Mouse (Mus musculus) splenic B cell, adult 2 months (primary cell): ENCODE results near the gene Tmem30b.
A peak's percentile ranks its signal among the peaks of the same experiment; 100 is the strongest.
"Not testable (repeated sequence)": the region's sequence is repeated elsewhere in the genome, so short reads cannot be mapped to it uniquely, and the experiment has no call there.

Experiments
- DNase-seq: peaks from one replicate; pipeline ENCODE4 v3.0.0-alpha.2; 2011; ENCODE audit warnings: low read depth, low spot score
- H3K27me3 ChIP-seq: 2 replicates; pipeline ENCODE4 v1.6.1; 2012; ENCODE audit warnings: mild to moderate bottlenecking, low read length, moderate library complexity, mixed read lengths; ENCODE audit not compliant: control insufficient read depth, poor library complexity, insufficient read depth, severe bottlenecking
- H3K36me3 ChIP-seq: 2 replicates; pipeline ENCODE4 v1.6.1; 2012; ENCODE audit warnings: mild to moderate bottlenecking, low read length, moderate library complexity, mixed read lengths; ENCODE audit not compliant: control insufficient read depth, poor library complexity, insufficient read depth, severe bottlenecking

Gene Tmem30b

GRCm38 (mm10) chr12:73539151-73539550 lies 7.0 kb downstream of the Tmem30b start:
- Histone ChIP-seq H3K27me3 (no peaks in the 10 kb centered on the region), H3K36me3 (no peaks in the 10 kb centered on the region)
- no peak for DNase-seq

GRCm38 (mm10) chr12:73538139-73538508 lies 8.1 kb downstream of the Tmem30b start:
- DNase-seq: not testable (repeated sequence)

GRCm38 (mm10) chr12:73537499-73538138 lies 8.6 kb downstream of the Tmem30b start:
- Histone ChIP-seq H3K36me3 (no peaks in the 10 kb centered on the region), H3K27me3 (no peaks in the 10 kb centered on the region)
- DNase-seq: no peak

More at GRCm38 (mm10) chr12:73538139-73538508, 8.1 kb downstream of the Tmem30b start:
- H3K36me3 ChIP-seq, H3K27me3 ChIP-seq: not testable (repeated sequence)

- peak; percentile 59 for DNase-seq
- H3K27me3 ChIP-seq: no peaks in the 10 kb centered on the region
Observed at GRCm38 (mm10) chr12:73534591-73534990, 11.6 kb downstream of the Tmem30b start.

GRCm38 (mm10) chr12:73531889-73532479 lies 14.2 kb downstream of the Tmem30b start:
- H3K36me3 ChIP-seq: no peaks in the 10 kb centered on the region
- DNase-seq: no peak
- H3K27me3 ChIP-seq: no peaks in the 10 kb centered on the region

More at GRCm38 (mm10) chr12:73534591-73534990, 11.6 kb downstream of the Tmem30b start:
- no peaks in the 10 kb centered on the region for H3K36me3 ChIP-seq

GRCm38 (mm10) chr12:73529590-73529989 lies 16.6 kb downstream of the Tmem30b start:
- H3K36me3 ChIP-seq: no peaks in the 10 kb centered on the region
- H3K27me3 ChIP-seq: no peaks in the 10 kb centered on the region
- DNase-seq: no peak

GRCm38 (mm10) chr12:73529131-73529530 lies 17.1 kb downstream of the Tmem30b start:
- H3K36me3 ChIP-seq: no peaks in the 10 kb centered on the region
- H3K27me3 ChIP-seq: no peaks in the 10 kb centered on the region
- DNase-seq: no peak

- DNase-seq, H3K36me3 ChIP-seq, H3K27me3 ChIP-seq: not testable (repeated sequence)
Observed at GRCm38 (mm10) chr12:73528142-73528541, 18.1 kb downstream of the Tmem30b start.

GRCm38 (mm10) chr12:73525254-73525885 lies 20.8 kb downstream of the Tmem30b start:
- no peak for DNase-seq
- H3K27me3 ChIP-seq: no peaks in the 10 kb centered on the region
- no peaks in the 10 kb centered on the region for H3K36me3 ChIP-seq

- Histone ChIP-seq H3K27me3 (no peaks in the 10 kb centered on the region), H3K36me3 (no peaks in the 10 kb centered on the region)
Observed at GRCm38 (mm10) chr12:73523066-73523465, 23.1 kb downstream of the Tmem30b start.

GRCm38 (mm10) chr12:73521944-73522343 lies 24.2 kb downstream of the Tmem30b start:
- no peak for DNase-seq
- Histone ChIP-seq H3K27me3 (no peaks in the 10 kb centered on the region), H3K36me3 (no peaks in the 10 kb centered on the region)

More at GRCm38 (mm10) chr12:73523066-73523465, 23.1 kb downstream of the Tmem30b start:
- no peak for DNase-seq

- Histone ChIP-seq H3K27me3 (no peaks in the 10 kb centered on the region), H3K36me3 (no peaks in the 10 kb centered on the region)
- DNase-seq: no peak
Observed at GRCm38 (mm10) chr12:73521238-73521841, 24.9 kb downstream of the Tmem30b start.

- Histone ChIP-seq H3K27me3 (no peaks in the 10 kb centered on the region), H3K36me3 (no peaks in the 10 kb centered on the region)
- DNase-seq: no peak
Observed at GRCm38 (mm10) chr12:73517768-73518167, 28.4 kb downstream of the Tmem30b start.

GRCm38 (mm10) chr12:73517022-73517709 lies 29.0 kb downstream of the Tmem30b start:
- DNase-seq: peak; percentile 34
- Histone ChIP-seq H3K27me3 (no peaks in the 10 kb centered on the region), H3K36me3 (no peaks in the 10 kb centered on the region)
